Mouse (Mus musculus): Measurements from ENCODE around the gene Pon3.
"Not testable (repeated sequence)": the region's sequence is repeated elsewhere in the genome, so short reads cannot be mapped to it uniquely, and the experiment has no call there.

The Pon3 gene

GRCm38 (mm10) chr6:5245926-5246325 is 10.2 kb downstream of the Pon3 start:
- no peak for DNase-seq

GRCm38 (mm10) chr6:5238799-5239198 is 17.3 kb downstream of the Pon3 start:
- DNase-seq: no peak

- peak; percentile 82 for DNase-seq
Measured at GRCm38 (mm10) chr6:5237510-5237909, 18.6 kb downstream of the Pon3 start.

- DNase-seq: no peak
Measured at GRCm38 (mm10) chr6:5236843-5237371, 19.2 kb downstream of the Pon3 start.

- DNase-seq: no peak
Measured at GRCm38 (mm10) chr6:5234563-5234962, 21.5 kb downstream of the Pon3 start.

GRCm38 (mm10) chr6:5233812-5234211 is 22.3 kb downstream of the Pon3 start:
- peak; percentile 65 for DNase-seq

- DNase-seq: peak; percentile 39
Measured at GRCm38 (mm10) chr6:5232022-5232421, 24.1 kb downstream of the Pon3 start.

- DNase-seq: no peak
Measured at GRCm38 (mm10) chr6:5230261-5230660, 25.8 kb downstream of the Pon3 start.

- DNase-seq: not testable (repeated sequence)
Measured at GRCm38 (mm10) chr6:5223551-5223950, 32.5 kb downstream of the Pon3 start.

GRCm38 (mm10) chr6:5222080-5222479 is 34.0 kb downstream of the Pon3 start:
- no peak for DNase-seq

- no peak for DNase-seq
Measured at GRCm38 (mm10) chr6:5218190-5218589, 37.9 kb downstream of the Pon3 start.

GRCm38 (mm10) chr6:5207817-5208216 is 48.3 kb downstream of the Pon3 start:
- DNase-seq: peak; percentile 41

GRCm38 (mm10) chr6:5199916-5200315 is 56.2 kb downstream of the Pon3 start:
- peak; percentile 77 for DNase-seq

- DNase-seq: no peak
Measured at GRCm38 (mm10) chr6:5199376-5199905, 56.6 kb downstream of the Pon3 start.

GRCm38 (mm10) chr6:5198590-5198989 is 57.5 kb downstream of the Pon3 start:
- DNase-seq: peak; percentile 44

GRCm38 (mm10) chr6:5193693-5194092 is 62.4 kb downstream of the Pon3 start, which contains the start of gene Pon1:
Gene Pon1 (minus strand): TSS chr6:5193946.
- peak; percentile 61 for DNase-seq

- no peak for DNase-seq
Measured at GRCm38 (mm10) chr6:5190761-5191160, 65.3 kb downstream of the Pon3 start.

GRCm38 (mm10) chr6:5189507-5189906 is 66.6 kb downstream of the Pon3 start:
- DNase-seq: peak; percentile 85

GRCm38 (mm10) chr6:5188938-5189337 is 67.1 kb downstream of the Pon3 start:
- no peak for DNase-seq

GRCm38 (mm10) chr6:5188036-5188435 is 68.0 kb downstream of the Pon3 start:
- no peak for DNase-seq

- no peak for DNase-seq
Measured at GRCm38 (mm10) chr6:5187586-5187985, 68.5 kb downstream of the Pon3 start.

- no peak for DNase-seq
Measured at GRCm38 (mm10) chr6:5186229-5186950, 69.7 kb downstream of the Pon3 start.

GRCm38 (mm10) chr6:5180645-5181044 is 75.4 kb downstream of the Pon3 start:
- no peak for DNase-seq

GRCm38 (mm10) chr6:5179189-5179588 is 76.9 kb downstream of the Pon3 start:
- no peak for DNase-seq

All from lung, postnatal 36 days (tissue).